Mouse (Mus musculus): ENCODE results near the gene Psmf1. TPM values are rescaled to one million over a fixed set of nuclear protein-coding genes. Genes with fewer than 3 reads are reported as not detected.

Psmf1 gene
- 10 to 100 TPM; 15.6 to 18.4 TPM for total RNA-seq (2021)
- long read RNA-seq, experiment 1, transcript Psmf1-201 (7 exons, 3,809 nt): major isoform, 14 of 15 reads
- long read RNA-seq, experiment 1, partial matches to known transcripts: 0 of 15 reads
- long read RNA-seq, experiment 1, other reads (novel, unspliced or antisense): 1 of 15 reads
- long read RNA-seq, experiment 2, transcript Psmf1-201 (7 exons, 3,809 nt): major isoform, 18 of 18 reads
- long read RNA-seq, experiment 2, partial matches to known transcripts: 0 of 18 reads
- long read RNA-seq, experiment 2, other reads (novel, unspliced or antisense): 0 of 18 reads

DNA sequence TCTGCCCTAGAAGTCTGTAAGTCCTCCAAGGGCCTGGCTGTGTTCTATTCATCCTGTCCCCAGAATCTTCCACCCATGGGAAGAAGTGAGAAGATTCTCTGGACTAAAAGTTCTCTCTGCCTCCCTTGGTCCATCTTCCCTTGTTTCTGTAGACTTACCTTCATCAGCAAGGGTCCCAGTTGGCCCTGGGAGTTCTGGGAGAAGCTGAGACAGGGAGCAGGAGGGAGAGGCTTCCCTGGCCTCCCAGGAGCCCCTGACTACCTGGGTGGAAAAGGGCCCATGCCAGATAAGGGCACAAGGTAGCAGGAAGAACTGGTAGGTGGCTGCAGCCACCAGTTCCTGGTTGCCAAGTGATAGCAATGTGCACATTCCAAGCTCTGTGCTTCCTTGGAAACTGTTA lies at the start of gene Psmf1:
Gene Psmf1, minus strand, starts transcription at position 342 of the 400 bp plus-strand sequence.
- no peak for DNase-seq (ENCODE audit: low spot score)

GRCm38 (mm10) chr2:151791156-151791555 lies 47.2 kb upstream of the Psmf1 start:
- no peak for DNase-seq (ENCODE audit: low spot score)

- DNase-seq (ENCODE audit: low spot score): no peak
These were observed 46.2 kb upstream of the Psmf1 start for GRCm38 (mm10) chr2:151790169-151790568.

GRCm38 (mm10) chr2:151788221-151788977 lies 44.4 kb upstream of the Psmf1 start:
- DNase-seq (ENCODE audit: low spot score): no peak

DNA sequence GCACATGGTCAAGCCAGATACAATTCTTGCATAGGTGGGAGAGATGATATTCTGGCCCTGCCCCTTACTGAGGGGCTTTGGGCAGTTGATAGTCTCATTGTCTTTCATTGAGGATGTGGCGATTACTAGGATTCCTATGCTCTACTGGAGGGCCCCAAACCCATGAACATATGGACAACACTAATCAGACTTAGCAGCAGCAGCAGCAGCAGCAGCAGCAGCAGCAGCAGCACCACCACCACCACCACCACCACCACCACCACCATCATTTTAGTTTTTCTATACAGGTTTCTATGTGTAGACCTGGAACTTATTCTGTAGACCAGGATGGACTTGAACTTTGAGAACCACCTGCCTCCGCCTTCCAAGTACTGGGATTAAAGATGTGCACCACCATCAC lies 39.5 kb upstream of the Psmf1 start:
- no peak for DNase-seq (ENCODE audit: low spot score)

GRCm38 (mm10) chr2:151777366-151777765 lies 33.4 kb upstream of the Psmf1 start:
- no peak for DNase-seq (ENCODE audit: low spot score)

- no peak for DNase-seq (ENCODE audit: low spot score)
These were observed 29.5 kb upstream of the Psmf1 start for GRCm38 (mm10) chr2:151773476-151773875.

GRCm38 (mm10) chr2:151772169-151772568 lies 28.2 kb upstream of the Psmf1 start:
- DNase-seq (ENCODE audit: low spot score): no peak

- no peak for DNase-seq (ENCODE audit: low spot score)
These were observed 20.6 kb upstream of the Psmf1 start for GRCm38 (mm10) chr2:151764557-151764956.

- no peak for DNase-seq (ENCODE audit: low spot score)
These were observed 14.9 kb upstream of the Psmf1 start for GRCm38 (mm10) chr2:151758806-151759353.

DNA sequence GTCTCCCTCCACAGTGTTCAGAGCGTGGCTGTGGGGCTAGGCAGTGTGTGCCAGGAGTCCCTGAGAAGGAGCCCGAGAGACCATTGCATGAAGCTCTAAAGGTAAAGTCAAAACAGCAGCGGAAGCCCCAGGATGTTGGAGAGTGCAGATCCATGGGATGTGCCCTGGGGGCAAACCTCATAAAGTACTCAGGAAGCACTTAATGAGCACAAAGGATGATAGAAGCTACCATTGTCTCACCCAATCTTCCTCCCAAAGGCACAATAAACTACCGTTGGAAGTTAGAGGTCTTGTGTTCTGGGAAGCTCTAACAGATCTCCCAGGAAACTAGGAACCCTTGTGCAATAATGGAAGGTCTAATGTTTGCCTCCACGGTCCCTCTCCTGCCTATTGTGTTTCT lies 13.5 kb upstream of the Psmf1 start:
- no peak for DNase-seq (ENCODE audit: low spot score)

GRCm38 (mm10) chr2:151756277-151757061 lies 12.5 kb upstream of the Psmf1 start:
- no peak for DNase-seq (ENCODE audit: low spot score)

- DNase-seq (ENCODE audit: low spot score): no peak
These were observed 7.3 kb upstream of the Psmf1 start for GRCm38 (mm10) chr2:151751330-151751729.

DNA sequence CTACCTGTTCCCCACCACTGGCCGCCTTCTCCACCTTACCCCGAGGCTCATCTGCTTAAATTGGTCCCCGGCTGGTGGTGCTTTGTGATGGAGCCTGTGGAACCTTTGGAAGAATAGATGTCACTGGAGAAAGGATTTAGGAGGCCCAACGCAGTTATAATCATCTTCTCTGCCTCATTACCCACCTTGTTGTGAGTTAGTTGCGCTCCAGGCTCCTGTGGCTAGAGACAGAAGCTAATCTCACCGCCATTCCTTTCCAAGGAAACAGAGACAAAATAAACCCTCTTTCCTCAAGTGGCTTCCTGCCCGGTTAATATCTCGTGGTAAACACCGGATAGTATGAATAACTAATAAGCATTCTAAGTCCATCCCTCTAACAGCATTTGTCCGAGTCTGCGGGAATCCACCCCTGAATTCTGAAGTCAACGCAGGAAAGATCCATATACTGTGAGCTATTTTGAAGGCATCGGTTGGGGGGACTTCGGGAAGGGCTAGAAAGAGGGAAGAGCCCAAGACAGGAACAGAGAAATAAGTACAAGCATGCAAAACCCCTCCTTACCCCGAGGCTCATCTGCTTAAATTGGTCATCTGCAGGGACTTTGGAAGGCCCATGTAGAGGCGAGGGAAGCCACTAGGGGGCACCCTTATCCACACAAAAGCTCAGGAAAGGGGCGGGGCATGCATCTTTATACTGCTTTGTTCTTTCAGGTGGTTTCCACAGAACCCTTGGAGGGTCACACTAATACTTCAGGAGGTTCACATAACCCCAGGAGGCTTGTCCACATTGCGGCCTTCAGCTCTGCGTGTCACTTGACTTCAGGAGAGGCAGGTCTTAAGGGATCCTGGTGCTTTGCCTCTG lies 4.1 kb upstream of the Psmf1 start:
- peak; percentile 32 for DNase-seq (ENCODE audit: low spot score)

- DNase-seq (ENCODE audit: low spot score): no peak
These were observed 921 bp downstream of the Psmf1 start for GRCm38 (mm10) chr2:151742850-151743679.

DNA sequence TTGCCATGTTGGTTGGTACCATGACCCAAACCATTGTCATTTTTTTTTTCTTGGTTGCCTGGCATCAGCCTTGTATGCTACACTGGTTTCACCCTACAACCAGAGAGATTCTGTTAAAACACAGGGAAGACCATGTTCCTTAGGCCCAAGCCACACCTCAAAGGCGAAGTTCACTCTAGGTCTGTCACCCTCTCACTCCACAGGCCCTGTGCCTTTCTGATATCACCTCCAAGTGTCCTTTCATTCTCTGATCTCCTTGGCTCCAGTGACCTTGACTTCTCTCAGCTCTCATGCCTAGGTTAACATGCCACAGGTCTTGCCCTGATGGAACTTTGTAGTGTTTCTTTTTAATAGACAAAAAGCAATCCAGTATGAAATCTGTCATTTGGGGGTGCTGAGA lies 1.9 kb downstream of the Psmf1 start:
- DNase-seq (ENCODE audit: low spot score): no peak

DNA sequence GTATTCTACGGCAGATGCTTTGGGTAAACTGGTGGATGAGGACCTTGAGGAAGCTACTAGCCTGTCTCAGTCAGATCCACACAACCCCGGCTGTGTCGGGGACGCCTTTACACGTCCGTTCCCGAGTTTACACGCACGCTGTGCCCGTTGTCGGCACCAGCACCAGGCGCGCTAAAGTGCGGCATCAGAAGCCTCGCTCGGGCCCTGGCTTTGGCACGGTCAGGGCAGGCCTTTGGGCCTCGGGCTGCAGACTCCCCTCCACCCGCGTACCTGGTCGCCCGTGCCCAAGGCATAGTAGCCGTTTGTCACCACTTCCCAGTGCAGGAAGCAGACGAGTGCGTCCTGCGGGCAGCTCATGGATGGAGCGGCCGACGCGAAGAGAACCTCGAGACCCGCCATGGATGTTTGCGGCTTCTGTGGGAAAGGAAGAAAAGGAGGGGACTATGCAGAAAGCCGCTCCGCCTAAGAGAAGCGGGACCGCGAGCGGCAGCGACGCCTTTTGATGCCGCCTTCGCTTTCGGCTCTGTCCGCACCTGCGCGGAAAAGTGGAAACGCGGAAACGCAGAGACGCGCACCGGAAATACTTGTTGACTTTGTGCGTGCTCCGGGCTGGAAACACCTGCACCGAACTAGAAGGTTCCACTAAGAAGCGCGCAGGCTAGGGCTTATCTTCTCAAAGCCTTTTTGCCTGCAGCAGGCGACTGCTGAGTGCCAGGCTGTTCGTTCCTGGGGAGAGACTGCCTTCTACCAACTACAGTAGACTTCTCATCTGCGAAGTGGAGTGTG lies 3.1 kb downstream of the Psmf1 start:
- peak; percentile 88 for DNase-seq (ENCODE audit: low spot score)

GRCm38 (mm10) chr2:151739505-151739904 lies 4.5 kb downstream of the Psmf1 start:
- DNase-seq (ENCODE audit: low spot score): no peak

- DNase-seq (ENCODE audit: low spot score): no peak
These were observed 4.9 kb downstream of the Psmf1 start for GRCm38 (mm10) chr2:151739081-151739480.

Measured in gastrocnemius, adult 18-20 months (tissue).